Mouse (Mus musculus) liver (tissue): ENCODE results near the gene Ugt1a9.
"Not testable (repeated sequence)": the region's sequence is repeated elsewhere in the genome, so short reads cannot be mapped to it uniquely, and the experiment has no call there.

Experiments used
- DNase-seq: peaks from one replicate; pipeline ENCODE4 v3.0.0-alpha.2; 2020; ENCODE audit warnings: mixed read lengths

Ugt1a9 gene

GRCm38 (mm10) chr1:88070495-88070894 lies at the start of gene Ugt1a9:
Ugt1a9 (plus strand) TSS chr1:88070800.
- no peak for DNase-seq

- DNase-seq: not testable (repeated sequence)
Measured at GRCm38 (mm10) chr1:88025244-88025643, 45.4 kb upstream of the Ugt1a9 start.

GRCm38 (mm10) chr1:88043044-88043443 lies 27.6 kb upstream of the Ugt1a9 start:
- DNase-seq: not testable (repeated sequence)

- not testable (repeated sequence) for DNase-seq
Measured at GRCm38 (mm10) chr1:88044832-88045437, 25.7 kb upstream of the Ugt1a9 start.

GRCm38 (mm10) chr1:88047408-88047807 lies 23.2 kb upstream of the Ugt1a9 start:
- DNase-seq: not testable (repeated sequence)

GRCm38 (mm10) chr1:88055088-88055487 lies 15.5 kb upstream of the Ugt1a9 start, which contains the start of gene Ugt1a10:
Ugt1a10 (plus strand) TSS chr1:88055388.
- no peak for DNase-seq

GRCm38 (mm10) chr1:88066472-88067102 lies 4.0 kb upstream of the Ugt1a9 start:
- DNase-seq: not testable (repeated sequence)

- no peak for DNase-seq
Measured at GRCm38 (mm10) chr1:88070902-88071301, 302 bp downstream of the Ugt1a9 start.

- DNase-seq: no peak
Measured at GRCm38 (mm10) chr1:88074471-88074870, 3.9 kb downstream of the Ugt1a9 start.

GRCm38 (mm10) chr1:88077128-88077527 lies 6.5 kb downstream of the Ugt1a9 start:
- DNase-seq: no peak

- no peak for DNase-seq
Measured at GRCm38 (mm10) chr1:88081670-88082069, 11.1 kb downstream of the Ugt1a9 start.

GRCm38 (mm10) chr1:88086125-88086524 lies 15.5 kb downstream of the Ugt1a9 start:
- no peak for DNase-seq

- DNase-seq: no peak
Measured at GRCm38 (mm10) chr1:88087513-88087912, 16.9 kb downstream of the Ugt1a9 start, which contains the start of gene Ugt1a8. Ugt1a8 (plus strand) TSS chr1:88087813.

- DNase-seq: peak; percentile 10
Measured at GRCm38 (mm10) chr1:88092341-88092740, 21.7 kb downstream of the Ugt1a9 start.

- DNase-seq: not testable (repeated sequence)
Measured at GRCm38 (mm10) chr1:88094270-88094676, 23.7 kb downstream of the Ugt1a9 start.

- DNase-seq: peak; percentile 11
Measured at GRCm38 (mm10) chr1:88094941-88095492, 24.4 kb downstream of the Ugt1a9 start, which contains the start of gene Ugt1a7c. Ugt1a7c (plus strand) TSS chr1:88095062.

- DNase-seq: not testable (repeated sequence)
Measured at GRCm38 (mm10) chr1:88098546-88098945, 27.9 kb downstream of the Ugt1a9 start.

- not testable (repeated sequence) for DNase-seq
Measured at GRCm38 (mm10) chr1:88099691-88100090, 29.1 kb downstream of the Ugt1a9 start.

- DNase-seq: not testable (repeated sequence)
Measured at GRCm38 (mm10) chr1:88103019-88103418, 32.4 kb downstream of the Ugt1a9 start, which contains the start of gene Ugt1a6b. Ugt1a6b (plus strand) TSS chr1:88103252.

GRCm38 (mm10) chr1:88103697-88104468 lies 33.3 kb downstream of the Ugt1a9 start:
- DNase-seq: not testable (repeated sequence)

- DNase-seq: no peak
Measured at GRCm38 (mm10) chr1:88104667-88105430, 34.2 kb downstream of the Ugt1a9 start.

- no peak for DNase-seq
Measured at GRCm38 (mm10) chr1:88105656-88106055, 35.1 kb downstream of the Ugt1a9 start.
